ENCODE assay signal across 9 mouse cellular contexts in genomic region chr1:78511621-78512160, GRCm38 (mm10). TPM values are rescaled to one million over a fixed set of nuclear protein-coding genes. Genes with fewer than 3 reads are reported as not detected.
DNase-seq lines count a peak whose midpoint lies in the region; ATAC-seq and TF ChIP-seq lines count a peak whose summit lies in the region.
"Had no signal": no experiment of that assay in that cellular context is flagged by ENCODE, and none has a peak within 500 bp of the region (broad histone marks: within the 10 kb centered on the region; RNA-seq: fewer than 3 reads in every experiment).

Gene BC035947, minus strand, starts transcription at chr1:78512158.

- no peak for TF ChIP-seq CTCF in kidney, adult 2 months (conservative IDR thresholded peaks at IDR 0.05; ENCODE audit: insufficient read depth, insufficient read length, low read depth, low read length)

- peak within 1 kb of the TSS; percentile 61 for H3K4me2 ChIP-seq in forebrain, embryonic 13.5 days
- H3K4me2 ChIP-seq in lung, embryonic 16.5 days (ENCODE audit: low read depth, low read length): peak within 1 kb of the TSS; percentile 53

- H3K9me3 ChIP-seq in forebrain, embryonic 13.5 days (replicated peaks): no peaks in the 10 kb centered on the region
- H3K9me3 ChIP-seq in lung, embryonic 16.5 days (ENCODE audit: control insufficient read depth, low read length): no peaks in the 10 kb centered on the region

- ATAC-seq in forebrain, embryonic 13.5 days: peak; percentile 66; the same call in 1 of the 2 replicates
- ATAC-seq in lung, embryonic 16.5 days (ENCODE audit: low read depth): peak; percentile 60
- no peak for ATAC-seq in inflammation-experienced regulatory T-cells, adult 6 months

- 5% methylated on average over 25 of the region's 25 CpGs for WGBS in forebrain, embryonic 13.5 days
- 6% methylated on average over 25 of the region's 25 CpGs for WGBS in kidney, adult 2 months
- WGBS in lung, embryonic 16.5 days: 3% methylated on average over 25 of the region's 25 CpGs

- peak within 1 kb of the TSS; percentile 36 for H3K4me3 ChIP-seq in forebrain, embryonic 13.5 days
- peak within 1 kb of the TSS; percentile 54 for H3K4me3 ChIP-seq in kidney, adult 2 months (ENCODE audit: insufficient read depth, low read depth, low read length)
- H3K4me3 ChIP-seq in lung, embryonic 16.5 days (ENCODE audit: low read length): peak within 1 kb of the TSS; percentile 34
- H3K4me3 ChIP-seq: heart, adult 2 months had no signal

- DNase-seq in ovary, postnatal 10 days (ENCODE audit: low spot score): peak; percentile 24
- no peak for DNase-seq in ovary, adult 18-20 months (ENCODE audit: low spot score)
- peak; percentile 53 for DNase-seq in kidney, adult 2 months
- DNase-seq in retina, embryonic 14.5 days (ENCODE audit: low spot score): peak; percentile 50
- no peak for DNase-seq in layer of hippocampus, postnatal 14 days (ENCODE audit: low spot score in 2 of 2)

- H3K9ac ChIP-seq in forebrain, embryonic 13.5 days: peak within 1 kb of the TSS; percentile 57
- H3K9ac ChIP-seq in lung, embryonic 16.5 days (ENCODE audit: low read length): peak within 1 kb of the TSS; percentile 34; the same call in 1 of the 2 replicates

- H3K27me3 ChIP-seq in forebrain, embryonic 13.5 days: peaks cover 11% of the 10 kb centered on the region; the same call in 1 of the 2 replicates
- no peaks in the 10 kb centered on the region for H3K27me3 ChIP-seq in kidney, adult 2 months (replicated peaks; ENCODE audit: control insufficient read depth, insufficient read depth, low read length)
- H3K27me3 ChIP-seq in lung, embryonic 16.5 days (ENCODE audit: control insufficient read depth, insufficient read depth, low read depth, low read length): 0 out of 2 replicates have a peak, but pooled peaks cover 3% of the 10 kb centered on the region

- peaks cover 7% of the 10 kb centered on the region for H3K4me1 ChIP-seq in forebrain, embryonic 13.5 days
- H3K4me1 ChIP-seq in kidney, adult 2 months (ENCODE audit: control insufficient read depth, insufficient read depth, low read length): peaks cover 2% of the 10 kb centered on the region; the same call in 1 of the 2 replicates
- 0 out of 2 replicates have a peak, but pooled peaks cover 4% of the 10 kb centered on the region for H3K4me1 ChIP-seq in lung, embryonic 16.5 days (replicated peaks; ENCODE audit: control insufficient read depth, insufficient read depth, low read length)

- no peak within 1 kb of the TSS for H3K27ac ChIP-seq in forebrain, embryonic 13.5 days
- H3K27ac ChIP-seq in kidney, adult 2 months (ENCODE audit: insufficient read depth, low read depth, low read length): peak within 1 kb of the TSS; percentile 82
- no peak within 1 kb of the TSS for H3K27ac ChIP-seq in lung, embryonic 16.5 days (ENCODE audit: low read length)
- H3K27ac ChIP-seq: heart, adult 2 months had no signal

- no peaks in the 10 kb centered on the region for H3K36me3 ChIP-seq in forebrain, embryonic 13.5 days (ENCODE audit: poor library complexity, severe bottlenecking)
- H3K36me3 ChIP-seq in kidney, adult 2 months (ENCODE audit: control insufficient read depth, insufficient read depth, low read length): no peaks in the 10 kb centered on the region
- no peaks in the 10 kb centered on the region for H3K36me3 ChIP-seq in lung, embryonic 16.5 days (ENCODE audit: control insufficient read depth, insufficient read depth, low read length)

- TF ChIP-seq POLR2A in kidney, adult 2 months (IDR thresholded peaks at IDR 0.05; ENCODE audit: low read depth, low read length): no peak

RNA-seq across cellular contexts. Expression of gene BC035947, which starts in this region (rescaled TPM):
- polyA plus RNA-seq in forebrain, embryonic 13.5 days (2015; fragmentation: Nextera tagmentation; extraction: Ambion mirVana): 0.12 and 0.57 TPM in 2 replicates
- polyA plus RNA-seq in kidney, adult 2 months (2012; rRNA removed): 14.6 and 14.9 TPM in 2 replicates
- 0.05 and 0.11 TPM in 2 replicates for polyA plus RNA-seq in lung, embryonic 16.5 days (2015; fragmentation: Nextera tagmentation; extraction: Ambion mirVana)
- not detected for polyA plus RNA-seq in inflammation-experienced regulatory T-cells, adult 6 months (2017; shearing (Covaris generic))
- total RNA-seq in layer of hippocampus, postnatal 14 days (2021): under 1 TPM; 0.14 to 0.17 TPM
- total RNA-seq: heart, adult 2 months had no signal

Comparison
In these comparisons a context has a peak if more than half of its experiments do, and no peak if none do; other contexts are left out.
1. DNase-seq: peak in ovary, postnatal 10 days (single experiment), kidney, adult 2 months (single experiment) and retina, embryonic 14.5 days (single experiment); none in ovary, adult 18-20 months (single experiment) and layer of hippocampus, postnatal 14 days (0 of 2).
2. Peak in ATAC-seq, H3K4me3 ChIP-seq, H3K9ac ChIP-seq and H3K4me2 ChIP-seq in forebrain, embryonic 13.5 days; RNA of the gene not detected or under 1 TPM.
3. Peak in ATAC-seq, H3K4me3 ChIP-seq, H3K9ac ChIP-seq and H3K4me2 ChIP-seq in lung, embryonic 16.5 days; RNA of the gene not detected or under 1 TPM.
4. Peak in every context shown above with its lines, with median percentiles within 50 percentile points of each other: H3K4me3 ChIP-seq.